Mouse (Mus musculus) lung, embryonic 16.5 days (tissue): Measurements from ENCODE around the gene Ciita. TPM values are rescaled to one million over a fixed set of nuclear protein-coding genes. Genes with fewer than 3 reads are reported as not detected.

Experiments
- ATAC-seq: fragments of 200-750 bp; cut with Nextera tagmentation; 2 replicates; pipeline ENCODE4 v1.8.0; 2017; ENCODE audit warnings: low read depth, mild to moderate bottlenecking, moderate library complexity
- H3K27ac ChIP-seq: fragments of 300-500 bp; sonication (generic); 2 replicates; pipeline ENCODE4 v1.5.1; 2014; ENCODE audit warnings: mild to moderate bottlenecking, control low read depth, low read length
- H3K27me3 ChIP-seq: fragments of 300-500 bp; sonication (generic); 2 replicates; pipeline ENCODE4 v1.6.1; 2014; ENCODE audit warnings: low read depth, low read length, mixed read lengths; ENCODE audit not compliant: control insufficient read depth, insufficient read depth
- H3K36me3 ChIP-seq: fragments of 300-500 bp; sonication (generic); 2 replicates; pipeline ENCODE4 v1.6.1; 2014; ENCODE audit warnings: low read length; ENCODE audit not compliant: control insufficient read depth, insufficient read depth
- H3K4me1 ChIP-seq: fragments of 300-500 bp; sonication (generic); replicated peaks from 2 replicates; pipeline ENCODE4 v1.6.1; 2014; ENCODE audit warnings: low read length, mixed read lengths; ENCODE audit not compliant: control insufficient read depth, insufficient read depth
- H3K4me2 ChIP-seq: fragments of 300-500 bp; sonication (generic); 2 replicates; pipeline ENCODE4 v1.6.1; 2014; ENCODE audit warnings: low read depth, low read length, control low read depth
- H3K4me3 ChIP-seq: fragments of 300-500 bp; sonication (generic); 2 replicates; pipeline ENCODE4 v1.5.1; 2014; ENCODE audit warnings: mild to moderate bottlenecking, low read length, control low read depth
- H3K9ac ChIP-seq: fragments of 300-500 bp; sonication (generic); 2 replicates; pipeline ENCODE4 v1.6.1; 2014; ENCODE audit warnings: low read length, control low read depth
- H3K9me3 ChIP-seq: fragments of 300-500 bp; sonication (generic); 2 replicates; pipeline ENCODE4 v1.6.1; 2016; ENCODE audit warnings: low read length; ENCODE audit not compliant: control insufficient read depth
- WGBS: fragments of 180-500 bp; shearing (Covaris S2); extraction: QIAGEN DNeasy Blood & Tissue Kit; methylation state at CpG from one replicate; pipeline ENCODE4 v1.1.7; 2014; 5-methylcytosine and 5-hydroxymethylcytosine counted together
- polyA plus RNA-seq: library from polyadenylated mRNA; unstranded; fragments of >200 nt; fragmentation: Nextera tagmentation; extraction: Ambion mirVana; gene quantifications from 2 replicates; pipeline ENCODE4 v1.2.1, GENCODE M21; 2015

Gene Ciita
- polyA plus RNA-seq, result 0.92 and 1.4 TPM in 2 replicates

DNA sequence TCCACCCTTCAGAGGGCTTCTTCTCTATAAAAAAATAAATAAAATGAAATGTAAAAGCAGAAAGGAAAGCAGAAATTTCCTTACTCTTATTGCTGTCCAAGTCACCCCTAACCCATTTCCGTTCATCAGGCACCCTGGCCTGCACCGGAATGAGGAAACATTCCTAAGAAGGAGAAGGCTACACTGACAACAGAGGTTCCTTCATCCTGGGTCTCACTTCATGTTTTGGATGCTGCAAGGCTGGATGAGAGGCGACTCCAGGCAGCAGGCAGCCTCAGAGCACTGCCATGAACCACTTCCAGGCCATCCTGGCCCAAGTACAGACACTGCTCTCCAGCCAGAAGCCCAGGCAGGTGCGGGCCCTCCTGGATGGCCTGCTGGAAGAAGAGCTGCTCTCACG lies at the start of gene Ciita:
Ciita (plus strand) TSS at position 203 of the 400 bp plus-strand sequence.
- Histone ChIP-seq H3K27ac (no peak within 1 kb of the TSS), H3K27me3 (no peaks in the 10 kb centered on the region), H3K4me2 (no peak within 1 kb of the TSS), H3K36me3 (no peaks in the 10 kb centered on the region), H3K9me3 (no peaks in the 10 kb centered on the region), H3K9ac (no peak within 1 kb of the TSS), H3K4me1 (no peaks in the 10 kb centered on the region; the same call in 1 of the 2 replicates), H3K4me3 (no peak within 1 kb of the TSS)
- 69% methylated on average over 5 of the region's 5 CpGs for WGBS
- ATAC-seq, result no peak

GRCm38 (mm10) chr16:10431911-10432310 lies 47.9 kb upstream of the Ciita start:
- H3K4me2 ChIP-seq, result no peak overlapping the region
- H3K9ac ChIP-seq, result no peak overlapping the region
- no peaks in the 10 kb centered on the region for H3K36me3 ChIP-seq
- WGBS, result 65% methylated on average over 1 of the region's 1 CpGs
- ATAC-seq, result no peak
- H3K4me1 ChIP-seq, result no peaks in the 10 kb centered on the region
- no peak overlapping the region for H3K4me3 ChIP-seq
- no peaks in the 10 kb centered on the region for H3K27me3 ChIP-seq
- H3K27ac ChIP-seq, result no peak overlapping the region
- no peaks in the 10 kb centered on the region for H3K9me3 ChIP-seq

GRCm38 (mm10) chr16:10432387-10432786 lies 47.5 kb upstream of the Ciita start:
- Histone ChIP-seq H3K4me2 (no peak overlapping the region), H3K27ac (no peak overlapping the region), H3K27me3 (no peaks in the 10 kb centered on the region), H3K36me3 (no peaks in the 10 kb centered on the region), H3K4me3 (no peak overlapping the region), H3K4me1 (no peaks in the 10 kb centered on the region), H3K9ac (no peak overlapping the region), H3K9me3 (no peaks in the 10 kb centered on the region)
- no peak for ATAC-seq
- 74% methylated on average over 4 of the region's 4 CpGs for WGBS

GRCm38 (mm10) chr16:10433344-10433743 lies 46.5 kb upstream of the Ciita start:
- no peak overlapping the region for H3K9ac ChIP-seq
- H3K4me3 ChIP-seq, result no peak overlapping the region
- 79% methylated on average over 5 of the region's 5 CpGs for WGBS
- H3K4me2 ChIP-seq, result no peak overlapping the region
- no peaks in the 10 kb centered on the region for H3K4me1 ChIP-seq
- ATAC-seq, result no peak
- H3K36me3 ChIP-seq, result no peaks in the 10 kb centered on the region
- no peaks in the 10 kb centered on the region for H3K27me3 ChIP-seq
- H3K27ac ChIP-seq, result no peak overlapping the region
- no peaks in the 10 kb centered on the region for H3K9me3 ChIP-seq

DNA sequence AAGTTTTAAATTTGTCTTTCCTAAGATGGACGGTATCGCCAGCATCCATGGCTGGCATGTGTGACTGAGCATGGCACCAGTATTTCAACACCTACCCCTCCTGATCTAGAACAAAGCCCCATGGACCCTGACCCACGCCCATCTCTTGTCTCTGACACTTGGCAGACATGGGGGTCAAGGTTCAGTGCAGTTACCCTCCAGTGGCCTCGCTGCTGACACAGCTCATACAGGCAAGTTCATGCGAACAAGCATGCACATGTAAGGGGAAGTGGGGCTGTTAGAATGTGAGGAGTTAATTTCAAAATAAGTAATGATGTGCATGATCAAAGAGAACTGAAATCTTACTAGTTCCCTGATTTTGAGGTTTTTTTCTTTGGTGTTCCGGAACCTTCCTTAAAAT lies 43.7 kb upstream of the Ciita start:
- H3K36me3 ChIP-seq, result no peaks in the 10 kb centered on the region
- no peak for ATAC-seq
- H3K9me3 ChIP-seq, result no peaks in the 10 kb centered on the region
- H3K4me1 ChIP-seq, result no peaks in the 10 kb centered on the region
- no peak overlapping the region for H3K27ac ChIP-seq
- no peak overlapping the region for H3K4me2 ChIP-seq
- H3K4me3 ChIP-seq, result no peak overlapping the region
- WGBS, result 71% methylated on average over 6 of the region's 6 CpGs
- H3K9ac ChIP-seq, result no peak overlapping the region
- no peaks in the 10 kb centered on the region for H3K27me3 ChIP-seq

DNA sequence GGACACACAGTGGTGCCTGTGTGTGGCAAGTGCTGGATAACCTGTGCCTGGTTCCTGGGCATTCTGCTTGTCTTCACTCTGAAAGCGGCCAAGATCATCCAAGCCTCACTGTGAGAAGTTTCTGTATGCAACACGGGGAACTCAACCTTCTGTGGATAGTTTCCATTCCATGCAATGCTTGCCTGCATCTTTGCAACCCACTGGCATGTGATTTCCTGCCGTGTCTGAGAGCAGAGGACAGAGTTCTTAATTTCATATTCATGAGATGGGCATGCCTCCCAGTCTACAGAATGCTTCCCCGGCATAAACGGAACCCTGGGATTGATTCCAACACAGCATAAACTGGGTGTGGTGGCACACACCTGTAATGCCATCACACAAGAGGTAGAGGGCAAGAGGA lies 41.8 kb upstream of the Ciita start:
- Histone ChIP-seq H3K9me3 (no peaks in the 10 kb centered on the region), H3K9ac (no peak overlapping the region), H3K27me3 (no peaks in the 10 kb centered on the region), H3K27ac (no peak overlapping the region), H3K4me1 (no peaks in the 10 kb centered on the region), H3K4me2 (no peak overlapping the region), H3K36me3 (no peaks in the 10 kb centered on the region), H3K4me3 (no peak overlapping the region)
- WGBS, result 83% methylated on average over 5 of the region's 5 CpGs
- ATAC-seq, result no peak

- Histone ChIP-seq H3K9ac (no peak overlapping the region), H3K27ac (no peak overlapping the region), H3K36me3 (no peaks in the 10 kb centered on the region), H3K4me2 (no peak overlapping the region), H3K9me3 (no peaks in the 10 kb centered on the region), H3K27me3 (no peaks in the 10 kb centered on the region), H3K4me1 (peaks cover 3% of the 10 kb centered on the region), H3K4me3 (no peak overlapping the region)
- WGBS, result 78% methylated on average over 6 of the region's 6 CpGs
- ATAC-seq, result no peak
Measured at GRCm38 (mm10) chr16:10441328-10441727, 38.5 kb upstream of the Ciita start.

- Histone ChIP-seq H3K4me1 (peaks cover 6% of the 10 kb centered on the region), H3K4me2 (no peak overlapping the region), H3K9me3 (no peaks in the 10 kb centered on the region), H3K4me3 (no peak overlapping the region), H3K36me3 (no peaks in the 10 kb centered on the region), H3K27me3 (no peaks in the 10 kb centered on the region), H3K9ac (no peak overlapping the region), H3K27ac (no peak overlapping the region)
- 80% methylated on average over 4 of the region's 4 CpGs for WGBS
- ATAC-seq, result no peak
Measured at GRCm38 (mm10) chr16:10441761-10442160, 38.1 kb upstream of the Ciita start.

DNA sequence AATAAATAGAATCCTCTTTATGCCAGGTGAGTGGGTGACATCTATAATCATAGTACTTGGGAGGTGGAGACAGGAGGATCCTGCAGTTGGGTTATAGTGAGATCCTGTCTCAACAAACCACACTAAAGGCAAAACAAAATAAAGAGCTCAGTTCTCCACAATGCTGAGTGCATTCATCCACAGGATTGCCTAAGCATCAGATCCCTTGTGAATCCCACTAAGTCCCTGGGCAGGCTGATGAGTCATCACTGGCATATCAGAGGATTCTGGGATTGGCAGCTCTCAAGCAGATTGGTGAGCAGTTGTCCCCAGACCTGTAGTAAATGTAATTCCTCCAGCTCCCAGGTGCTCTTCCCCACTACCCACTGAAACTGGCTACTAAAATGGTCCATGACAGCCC lies 36.1 kb upstream of the Ciita start:
- Histone ChIP-seq H3K9me3 (no peaks in the 10 kb centered on the region), H3K9ac (no peak overlapping the region), H3K27ac (no peak overlapping the region), H3K4me3 (no peak overlapping the region), H3K27me3 (no peaks in the 10 kb centered on the region), H3K4me2 (no peak overlapping the region), H3K4me1 (peaks cover 13% of the 10 kb centered on the region), H3K36me3 (no peaks in the 10 kb centered on the region)
- no peak for ATAC-seq
